Mouse (Mus musculus) c-Kit-positive CD71-positive TER-119-positive erythroid progenitor cells, embryonic 14.5 days (primary cell): Measurements from ENCODE around the gene Gba2.
"Not testable (repeated sequence)": the region's sequence is repeated elsewhere in the genome, so short reads cannot be mapped to it uniquely, and the experiment has no call there.

Experiments used
- DNase-seq: peaks from one replicate; pipeline ENCODE4 v3.0.0-alpha.2; 2013; ENCODE audit warnings: low spot score

Gba2 gene

DNA sequence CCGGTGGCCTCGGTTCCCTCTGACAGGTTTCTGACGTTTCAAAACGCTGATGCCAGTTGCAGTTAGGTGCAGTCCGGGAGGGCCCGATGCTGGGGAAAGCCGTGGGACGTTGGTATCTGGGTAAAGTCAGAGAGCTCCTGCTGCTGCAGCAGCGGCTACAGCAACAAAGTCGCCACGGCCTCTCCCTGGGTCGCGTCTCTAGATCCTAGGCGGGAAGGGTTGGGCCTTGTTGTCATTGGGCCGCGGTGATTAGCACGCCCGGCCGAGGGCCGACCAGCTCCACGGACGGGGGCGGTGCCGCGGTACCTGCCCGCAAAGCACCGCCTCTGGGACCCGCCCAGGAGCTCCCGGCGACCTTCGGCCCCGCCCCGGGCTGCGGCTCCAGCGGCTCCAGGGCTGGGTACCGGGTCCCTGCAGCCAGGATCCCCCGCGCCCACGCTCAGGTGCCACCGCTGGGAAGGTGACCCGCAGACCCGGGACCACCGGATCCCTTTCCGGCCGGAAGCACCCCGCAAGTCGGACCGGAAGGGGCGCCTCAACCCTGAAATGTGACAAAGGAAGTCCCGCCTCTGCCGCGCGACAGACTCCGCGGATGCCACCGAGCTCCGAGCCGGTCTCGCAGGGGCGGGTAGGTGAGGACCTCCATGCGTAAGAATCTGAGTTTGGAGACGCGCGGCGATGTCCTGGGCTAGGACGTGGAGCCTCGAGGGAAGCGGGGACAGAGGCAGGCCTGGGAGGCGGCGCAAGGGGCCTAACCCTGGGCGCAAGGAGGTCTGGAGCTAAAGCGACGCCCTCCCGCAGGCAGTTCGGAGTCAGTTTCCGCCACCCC is at the start of gene Gba2, which contains the start of gene Rgp1:
Gba2 (minus strand) TSS at position 498 of the 829 bp plus-strand sequence.
Rgp1 (plus strand) TSS at position 340 of the 829 bp plus-strand sequence.
- peak; percentile 85 for DNase-seq

GRCm38 (mm10) chr4:43620146-43620778 is 41.6 kb upstream of the Gba2 start:
- no peak for DNase-seq

GRCm38 (mm10) chr4:43613060-43613730 is 34.5 kb upstream of the Gba2 start:
- no peak for DNase-seq

GRCm38 (mm10) chr4:43612534-43612933 is 33.9 kb upstream of the Gba2 start:
- no peak for DNase-seq

DNA sequence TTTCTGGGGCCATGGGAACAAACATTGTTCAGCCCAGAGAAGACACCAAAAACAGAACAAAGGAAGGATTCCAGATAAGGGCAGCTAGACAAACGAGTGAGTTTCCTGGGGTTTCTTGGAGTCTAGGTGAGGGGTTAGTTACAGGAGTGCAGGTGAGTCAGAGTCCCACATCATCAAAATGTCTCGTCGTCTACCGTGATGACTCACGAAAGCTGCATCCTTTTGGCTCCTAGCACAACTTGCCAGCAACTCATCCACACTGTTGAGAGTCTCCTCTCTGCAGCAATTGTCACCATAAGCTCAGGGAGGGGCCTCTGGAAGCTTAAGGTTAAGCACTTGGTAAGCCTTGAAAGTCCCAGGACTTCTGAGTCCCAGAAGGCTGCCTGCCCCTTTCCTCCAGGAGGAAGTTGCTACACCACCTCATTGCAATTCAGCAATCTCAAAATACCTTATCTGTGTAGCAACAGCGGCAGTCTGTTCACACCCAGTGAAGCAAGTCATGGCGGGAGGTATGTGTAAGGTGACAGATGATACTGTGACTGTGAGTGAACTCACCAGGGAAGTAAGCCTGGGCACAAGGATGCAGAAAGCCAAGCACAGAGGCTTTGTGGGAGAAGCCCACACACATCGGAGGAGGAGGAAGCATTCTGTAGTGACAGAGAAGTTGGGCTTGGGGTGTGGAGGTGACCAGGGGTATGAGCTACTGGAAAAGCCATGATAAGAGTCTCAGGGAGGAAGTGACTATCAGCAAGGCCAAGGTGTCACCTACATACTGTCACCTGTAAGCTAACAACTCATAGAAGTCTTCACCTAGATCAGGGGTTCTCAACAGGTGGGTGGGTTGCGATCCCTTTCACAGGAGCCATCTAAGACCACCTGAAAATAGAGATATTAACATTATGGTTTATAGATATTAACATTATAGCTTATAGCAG is 26.3 kb upstream of the Gba2 start:
- peak; percentile 78 for DNase-seq

- no peak for DNase-seq
Measured at GRCm38 (mm10) chr4:43604099-43604498, 25.4 kb upstream of the Gba2 start.

GRCm38 (mm10) chr4:43600195-43600934 is 21.7 kb upstream of the Gba2 start:
- DNase-seq, result peak; percentile 49

GRCm38 (mm10) chr4:43598650-43599380 is 20.1 kb upstream of the Gba2 start:
- no peak for DNase-seq

GRCm38 (mm10) chr4:43598200-43598599 is 19.5 kb upstream of the Gba2 start:
- peak; percentile 81 for DNase-seq

DNA sequence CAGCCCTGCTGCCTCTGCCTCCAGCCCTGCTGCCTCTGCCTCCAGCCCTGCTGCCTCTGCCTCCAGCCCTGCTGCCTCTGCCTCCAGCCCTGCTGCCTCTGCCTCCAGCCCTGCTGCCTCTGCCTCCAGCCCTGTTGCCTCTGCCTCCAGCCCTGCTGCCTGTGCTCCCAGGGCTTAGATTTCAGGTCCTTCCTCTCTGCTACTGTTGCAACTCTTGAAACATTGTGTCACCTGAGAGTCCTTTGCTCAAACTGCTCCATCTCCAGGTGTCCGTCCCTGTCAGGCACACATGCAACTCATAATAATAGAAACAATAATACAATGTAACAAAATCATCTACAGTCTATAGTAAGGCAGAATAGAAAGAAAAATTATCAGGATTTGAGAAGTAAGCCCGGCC is 17.9 kb upstream of the Gba2 start:
- not testable (repeated sequence) for DNase-seq

- no peak for DNase-seq
Measured at GRCm38 (mm10) chr4:43593453-43593852, 14.8 kb upstream of the Gba2 start.

GRCm38 (mm10) chr4:43591961-43592360 is 13.3 kb upstream of the Gba2 start:
- no peak for DNase-seq

DNA sequence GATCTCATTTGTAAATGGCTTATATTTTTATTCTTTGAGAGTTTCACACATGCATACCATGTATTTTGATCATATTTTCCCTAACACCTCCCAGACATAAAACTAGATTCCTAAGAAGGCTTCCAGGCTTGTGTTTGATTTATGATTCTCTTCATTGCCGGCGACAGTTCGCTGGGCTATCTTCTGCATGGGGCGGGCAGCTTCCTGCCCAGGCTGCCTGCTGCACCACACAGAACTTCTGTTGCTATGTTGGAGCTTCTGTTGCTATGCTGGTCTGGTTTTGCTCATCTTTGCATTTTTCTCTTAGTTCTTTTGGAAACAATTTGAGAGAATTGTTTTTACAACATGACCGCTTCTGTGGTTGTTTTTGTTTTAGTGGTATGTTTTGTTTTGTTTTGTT is 12.9 kb upstream of the Gba2 start:
- no peak for DNase-seq

DNA sequence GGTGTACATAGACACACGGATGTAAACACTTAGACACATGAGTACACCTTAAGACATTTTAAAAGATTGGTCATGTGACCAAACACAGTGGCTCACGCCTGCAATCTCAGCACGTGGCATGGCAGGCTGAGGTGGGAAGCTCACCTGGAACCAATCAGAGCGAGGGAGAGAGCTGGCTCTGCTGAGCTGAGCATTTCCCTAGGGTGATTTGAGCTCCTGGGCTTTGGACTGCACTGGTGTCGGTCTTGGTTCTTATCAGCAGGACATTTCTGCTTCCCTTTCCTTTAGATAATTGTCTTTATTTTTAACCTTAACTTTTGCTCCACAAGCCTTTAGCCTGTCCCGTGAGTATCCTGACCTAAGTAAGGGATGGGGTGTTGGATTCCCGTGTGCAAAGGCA is 9.0 kb upstream of the Gba2 start:
- no peak for DNase-seq

- DNase-seq, result no peak
Measured at GRCm38 (mm10) chr4:43586411-43586810, 7.7 kb upstream of the Gba2 start.

DNA sequence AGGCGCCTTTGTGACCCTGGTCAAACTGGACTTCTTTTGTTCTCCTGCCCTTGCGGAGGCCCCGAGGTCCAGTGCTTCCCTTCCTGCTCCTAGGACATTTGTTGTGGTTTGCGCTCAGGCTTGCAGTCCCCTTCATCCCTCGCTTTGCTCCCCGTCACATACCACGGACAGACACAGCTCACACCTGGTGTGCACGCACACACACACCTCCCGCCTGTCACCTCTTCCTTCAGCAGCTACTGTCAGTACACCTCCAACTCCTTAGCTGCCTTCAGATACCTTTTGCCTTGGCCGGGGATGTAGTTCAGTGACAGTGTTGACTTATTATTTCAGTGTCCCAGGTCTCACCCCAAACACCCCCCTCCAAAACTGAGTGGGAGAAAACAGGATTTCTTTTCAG is 7.0 kb upstream of the Gba2 start:
- no peak for DNase-seq

- no peak for DNase-seq
Measured at GRCm38 (mm10) chr4:43584444-43585416, 6.1 kb upstream of the Gba2 start, which contains the start of gene Msmp. TSS of gene Msmp (minus strand) at chr4:43584494.

DNA sequence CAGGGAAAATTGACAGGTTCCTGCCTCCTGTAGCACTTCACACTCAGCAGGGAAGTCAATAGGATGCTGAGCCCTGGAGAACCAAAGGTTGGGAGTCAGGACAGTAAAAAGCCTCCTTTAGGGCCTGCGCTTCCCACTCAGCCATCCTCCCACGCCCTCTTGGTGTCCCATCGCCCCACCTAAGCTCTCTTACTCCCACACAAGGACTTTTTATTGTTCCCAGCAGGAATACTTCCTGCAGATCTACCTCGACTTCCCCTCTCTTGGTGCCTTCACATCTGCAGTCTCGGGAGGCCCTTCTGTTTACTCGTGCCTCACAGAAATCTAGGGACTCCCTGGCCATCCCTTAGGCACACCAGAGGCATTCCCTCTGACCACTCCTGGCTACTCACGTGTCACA is 4.7 kb upstream of the Gba2 start:
- no peak for DNase-seq

GRCm38 (mm10) chr4:43582241-43582640 is 3.6 kb upstream of the Gba2 start:
- DNase-seq, result no peak
